Mouse (Mus musculus): ENCODE results near the gene Fbxl21.

GRCm38 (mm10) chr13:56528281-56528680 is 6.0 kb downstream of the Fbxl21 start:
- TF ChIP-seq GATA1 (IDR thresholded peaks at IDR 0.05; ENCODE audit: borderline replicate concordance, low read length): no peak
- no peak for TF ChIP-seq FLI1 (IDR thresholded peaks at IDR 0.05; ENCODE audit: low read length)
